Mouse (Mus musculus) bone marrow macrophage, adult 2 months (primary cell): ENCODE results near the gene Id4.

Experiments
- CTCF ChIP-seq: IDR thresholded peaks from 2 replicates; pipeline ENCODE4 v1.5.1; 2012; ENCODE audit warnings: low read depth, mild to moderate bottlenecking, low read length, moderate library complexity
- POLR2A ChIP-seq: IDR thresholded peaks from 2 replicates; pipeline ENCODE4 v1.6.1; 2012; ENCODE audit warnings: mild to moderate bottlenecking, low read depth, low read length, borderline replicate concordance

GRCm38 (mm10) chr13:48227712-48228111, 33.3 kb upstream of the Id4 start:
- no peak for TF ChIP-seq CTCF
- no peak for TF ChIP-seq POLR2A
